Mouse (Mus musculus) kidney, adult 2 months (tissue): ENCODE measurements around the gene Amy2a5.
"Not testable (repeated sequence)": the region's sequence is repeated elsewhere in the genome, so short reads cannot be mapped to it uniquely, and the experiment has no call there.

ENCODE experiments used
- CTCF ChIP-seq: fragments of 200-500 bp; conservative IDR thresholded peaks from 2 replicates; pipeline ENCODE4 v1.5.1; 2011; ENCODE audit warnings: low read depth, mild to moderate bottlenecking, control low read depth, low read length, moderate library complexity, mixed read lengths; ENCODE audit not compliant: insufficient read depth, insufficient read length
- POLR2A ChIP-seq: fragments of 200-500 bp; IDR thresholded peaks from one replicate; pipeline ENCODE4 v1.6.1; 2011; ENCODE audit warnings: low read depth, low read length, control low read depth

DNA sequence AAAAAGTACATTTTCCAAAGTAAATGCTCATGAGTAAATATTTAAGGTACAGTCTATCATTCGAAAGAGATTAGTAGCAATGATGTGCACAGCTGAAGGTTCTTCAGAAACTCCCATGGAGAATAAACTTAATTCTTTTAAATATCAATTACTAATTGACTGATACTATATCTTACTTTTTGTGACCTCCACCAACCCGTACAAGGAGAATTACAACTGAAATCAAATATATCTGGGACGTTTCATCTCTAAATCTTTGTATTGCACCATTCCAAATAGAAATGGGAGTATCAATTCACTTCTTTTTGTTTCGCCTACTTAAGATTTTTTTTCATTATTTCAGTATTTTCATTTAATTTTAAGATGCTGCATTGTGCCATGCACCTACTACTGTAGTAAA, at the start of gene Amy2a5:
- not testable (repeated sequence) for TF ChIP-seq CTCF, POLR2A
